Mouse (Mus musculus): ENCODE measurements around the gene Flt1. TPM values are rescaled to one million over a fixed set of nuclear protein-coding genes. Genes with fewer than 3 reads are reported as not detected.

Gene Flt1
- total and polyA plus RNA-seq, 3 experiments, result 0.03 to 0.08 TPM; not detected in 1

GRCm38 (mm10) chr5:147764061-147764460 lies 38.2 kb upstream of the Flt1 start:
- Histone ChIP-seq H3K27ac (ENCODE audit: control insufficient read depth, low read depth, low read length) (no peak overlapping the region), H3K4me1 (ENCODE audit: control insufficient read depth in 1 of 2, insufficient read depth in 2 of 2, low read length in 2 of 2) (peaks cover 4 to 17% of the 10 kb centered on the region in 2 experiments), H3K9me3 (replicated peaks; ENCODE audit: insufficient read depth, low read length) (no peaks in the 10 kb centered on the region), H3K36me3 (ENCODE audit: control insufficient read depth in 1 of 2, insufficient read depth in 2 of 2, low read length in 2 of 2) (peaks cover 0 to 8% of the 10 kb centered on the region in 2 experiments; a peak in 2 of 4 replicates), H3K27me3 (ENCODE audit: control insufficient read depth in 1 of 2, insufficient read depth in 2 of 2, low read length in 2 of 2) (no peaks in the 10 kb centered on the region; a peak in 1 of 4 replicates), H3K9ac (ENCODE audit: control insufficient read depth, low read depth, low read length, poor library complexity, severe bottlenecking) (no peak overlapping the region), H3K79me2 (ENCODE audit: control insufficient read depth, insufficient read depth, low read length, poor library complexity) (no peaks in the 10 kb centered on the region), H3K4me3 (ENCODE audit: control insufficient read depth in 1 of 2, insufficient read depth in 1 of 2, low read depth in 2 of 2, low read length in 2 of 2) (no peak overlapping the region)
- TF ChIP-seq ETS1 (IDR thresholded peaks at IDR 0.05; ENCODE audit: low read depth, low read length) (no peak), POLR2AphosphoS2 (IDR thresholded peaks at IDR 0.05; ENCODE audit: low read length) (no peak), BHLHE40 (IDR thresholded peaks at IDR 0.05; ENCODE audit: borderline replicate concordance, low read depth, low read length) (no peak), NELFE (IDR thresholded peaks at IDR 0.05; ENCODE audit: low read depth, low read length) (no peak), MEF2A (IDR thresholded peaks at IDR 0.05; ENCODE audit: extremely low read depth, insufficient replicate concordance, low read depth, low read length, poor library complexity, severe bottlenecking) (no peak), MAZ (IDR thresholded peaks at IDR 0.05; ENCODE audit: low read depth, low read length) (no peak)
- DNase-seq (ENCODE audit: low read depth, low spot score), result no peak

GRCm38 (mm10) chr5:147761984-147762383 lies 36.2 kb upstream of the Flt1 start:
- no peaks in the 10 kb centered on the region; a peak in 1 of 4 replicates for H3K27me3 ChIP-seq (ENCODE audit: control insufficient read depth in 1 of 2, insufficient read depth in 2 of 2, low read length in 2 of 2)
- no peaks in the 10 kb centered on the region for H3K9me3 ChIP-seq (replicated peaks; ENCODE audit: insufficient read depth, low read length)
- no peak overlapping the region for H3K4me3 ChIP-seq (ENCODE audit: control insufficient read depth in 1 of 2, insufficient read depth in 1 of 2, low read depth in 2 of 2, low read length in 2 of 2)
- peaks cover 0 to 9% of the 10 kb centered on the region in 2 experiments; a peak in 2 of 4 replicates for H3K36me3 ChIP-seq (ENCODE audit: control insufficient read depth in 1 of 2, insufficient read depth in 2 of 2, low read length in 2 of 2)
- no peak for DNase-seq (ENCODE audit: low read depth, low spot score)
- TF ChIP-seq NRF1 (IDR thresholded peaks at IDR 0.05; ENCODE audit: insufficient read depth, low read depth, low read length, poor library complexity, severe bottlenecking) (no peak), JUND (IDR thresholded peaks at IDR 0.05; ENCODE audit: low read depth, low read length) (no peak), ELF1 (IDR thresholded peaks at IDR 0.05; ENCODE audit: low read depth, low read length) (no peak), POLR2AphosphoS5 (IDR thresholded peaks at IDR 0.05; ENCODE audit: borderline replicate concordance, low read depth, low read length) (no peak), USF1 (IDR thresholded peaks at IDR 0.05; ENCODE audit: low read depth, low read length) (no peak), MXI1 (IDR thresholded peaks at IDR 0.05; ENCODE audit: low read depth, low read length) (no peak), BHLHE40 (IDR thresholded peaks at IDR 0.05; ENCODE audit: borderline replicate concordance, low read depth, low read length) (no peak), RCOR1 (IDR thresholded peaks at IDR 0.05; ENCODE audit: low read depth, low read length) (no peak), TBP (IDR thresholded peaks at IDR 0.05; ENCODE audit: low read depth, low read length) (no peak), ZMIZ1 (IDR thresholded peaks at IDR 0.05; ENCODE audit: low read depth, low read length) (no peak), POLR2AphosphoS2 (IDR thresholded peaks at IDR 0.05; ENCODE audit: low read length) (no peak)
- peaks cover 11 to 17% of the 10 kb centered on the region in 2 experiments for H3K4me1 ChIP-seq (ENCODE audit: control insufficient read depth in 1 of 2, insufficient read depth in 2 of 2, low read length in 2 of 2)
- no peak overlapping the region for H3K27ac ChIP-seq (ENCODE audit: control insufficient read depth, low read depth, low read length)
- no peak overlapping the region for H3K9ac ChIP-seq (ENCODE audit: control insufficient read depth, low read depth, low read length, poor library complexity, severe bottlenecking)
- no peaks in the 10 kb centered on the region for H3K79me2 ChIP-seq (ENCODE audit: control insufficient read depth, insufficient read depth, low read length, poor library complexity)

Data from MEL (cell line).